Mouse (Mus musculus) heart, embryonic 10.5 days (tissue): ENCODE measurements around the gene Plk3. TPM values are rescaled to one million over a fixed set of nuclear protein-coding genes. Genes with fewer than 3 reads are reported as not detected.

Source experiments
- DNase-seq: peaks from one replicate; pipeline ENCODE4 v3.0.0-alpha.2; 2017; ENCODE audit warnings: low spot score
- H3K27ac ChIP-seq: fragments of 300-500 bp; sonication (generic); 2 replicates; pipeline ENCODE4 v1.5.1; 2016; ENCODE audit warnings: mild to moderate bottlenecking
- H3K27me3 ChIP-seq: fragments of 300-500 bp; sonication (generic); 2 replicates; pipeline ENCODE4 v1.6.1; 2016; ENCODE audit warnings: mild to moderate bottlenecking; ENCODE audit not compliant: poor library complexity, insufficient read depth, severe bottlenecking
- H3K36me3 ChIP-seq: fragments of 300-500 bp; sonication (generic); 2 replicates; pipeline ENCODE4 v1.6.1; 2016; ENCODE audit warnings: mild to moderate bottlenecking, moderate library complexity
- H3K4me1 ChIP-seq: fragments of 300-500 bp; sonication (generic); 2 replicates; pipeline ENCODE4 v1.6.1; 2016; ENCODE audit warnings: mild to moderate bottlenecking
- H3K4me3 ChIP-seq: fragments of 300-500 bp; sonication (generic); 2 replicates; pipeline ENCODE4 v1.5.1; 2016; ENCODE audit warnings: mild to moderate bottlenecking, moderate library complexity
- H3K9me3 ChIP-seq: fragments of 300-500 bp; sonication (generic); 2 replicates; pipeline ENCODE4 v1.6.1; 2016; ENCODE audit warnings: mild to moderate bottlenecking, moderate library complexity
- WGBS: fragments of 180-500 bp; shearing (Covaris S2); methylation state at CpG from one replicate; pipeline ENCODE4 v1.1.7; 2016; 5-methylcytosine and 5-hydroxymethylcytosine counted together
- polyA plus RNA-seq: library from polyadenylated mRNA; unstranded; fragments of >200 nt; fragmentation: Nextera tagmentation; extraction: Ambion mirVana; gene quantifications from 2 replicates; pipeline ENCODE4 v1.2.1, GENCODE M21; 2016

Gene Plk3
- polyA plus RNA-seq, 1 experiment from 2014 or later: 2.4 TPM

- Histone ChIP-seq H3K27me3 (no peaks in the 10 kb centered on the region), H3K27ac (no peak overlapping the region), H3K36me3 (no peaks in the 10 kb centered on the region), H3K4me3 (no peak overlapping the region), H3K4me1 (peaks cover 26% of the 10 kb centered on the region), H3K9me3 (no peaks in the 10 kb centered on the region)
- DNase-seq: no peak
- WGBS: 84% methylated on average over 4 of the region's 4 CpGs
These were observed 11.6 kb downstream of the Plk3 start for GRCm38 (mm10) chr4:117122209-117122608.

- peak; percentile 98 for DNase-seq
- Histone ChIP-seq H3K27me3 (no peaks in the 10 kb centered on the region), H3K36me3 (peaks cover under 1% of the 10 kb centered on the region; the same call in 1 of the 2 replicates), H3K27ac (peak overlapping the region; percentile 87), H3K4me3 (peak overlapping the region; percentile 71), H3K9me3 (no peaks in the 10 kb centered on the region), H3K4me1 (peaks cover 23% of the 10 kb centered on the region)
- WGBS: under 1% methylated on average over 69 of the region's 69 CpGs
These were observed 13.0 kb downstream of the Plk3 start for GRCm38 (mm10) chr4:117120445-117121414.

GRCm38 (mm10) chr4:117120052-117120444, 13.7 kb downstream of the Plk3 start:
- DNase-seq: no peak
- 8% methylated on average over 10 of the region's 10 CpGs for WGBS

GRCm38 (mm10) chr4:117119636-117120035, 14.1 kb downstream of the Plk3 start:
- peaks cover 11% of the 10 kb centered on the region; the same call in 1 of the 2 replicates for H3K36me3 ChIP-seq
- no peaks in the 10 kb centered on the region for H3K27me3 ChIP-seq
- WGBS: 76% methylated on average over 5 of the region's 5 CpGs
- peaks cover 12% of the 10 kb centered on the region for H3K4me1 ChIP-seq
- peak overlapping the region; percentile 71 for H3K4me3 ChIP-seq
- H3K27ac ChIP-seq: peak overlapping the region; percentile 87
- no peak for DNase-seq
- no peaks in the 10 kb centered on the region for H3K9me3 ChIP-seq

More at GRCm38 (mm10) chr4:117120052-117120444, 13.7 kb downstream of the Plk3 start:
- no peaks in the 10 kb centered on the region for H3K27me3 ChIP-seq
- peak overlapping the region; percentile 71 for H3K4me3 ChIP-seq
- H3K36me3 ChIP-seq: peaks cover 7% of the 10 kb centered on the region; the same call in 1 of the 2 replicates
- H3K9me3 ChIP-seq: no peaks in the 10 kb centered on the region
- peaks cover 16% of the 10 kb centered on the region for H3K4me1 ChIP-seq
- H3K27ac ChIP-seq: peak overlapping the region; percentile 87

GRCm38 (mm10) chr4:117117931-117118330, 15.8 kb downstream of the Plk3 start:
- H3K27me3 ChIP-seq: no peaks in the 10 kb centered on the region
- no peak overlapping the region for H3K27ac ChIP-seq
- H3K9me3 ChIP-seq: no peaks in the 10 kb centered on the region
- 85% methylated on average over 7 of the region's 7 CpGs for WGBS
- H3K4me1 ChIP-seq: peaks cover 6% of the 10 kb centered on the region; the same call in 1 of the 2 replicates
- no peak for DNase-seq
- H3K36me3 ChIP-seq: peaks cover 22% of the 10 kb centered on the region
- no peak overlapping the region for H3K4me3 ChIP-seq

- Histone ChIP-seq H3K27me3 (no peaks in the 10 kb centered on the region), H3K4me1 (no peaks in the 10 kb centered on the region), H3K4me3 (no peak overlapping the region), H3K27ac (no peak overlapping the region), H3K36me3 (peaks cover 35% of the 10 kb centered on the region), H3K9me3 (no peaks in the 10 kb centered on the region)
- no peak for DNase-seq
- 84% methylated on average over 5 of the region's 5 CpGs for WGBS
These were observed 18.2 kb downstream of the Plk3 start for GRCm38 (mm10) chr4:117115592-117115991.

GRCm38 (mm10) chr4:117113237-117113636, 20.5 kb downstream of the Plk3 start:
- Histone ChIP-seq H3K36me3 (peaks cover 55% of the 10 kb centered on the region), H3K4me3 (no peak overlapping the region), H3K4me1 (no peaks in the 10 kb centered on the region), H3K27me3 (no peaks in the 10 kb centered on the region), H3K27ac (no peak overlapping the region), H3K9me3 (no peaks in the 10 kb centered on the region)
- 92% methylated on average over 1 of the region's 1 CpGs for WGBS
- no peak for DNase-seq

GRCm38 (mm10) chr4:117110985-117111384, 22.8 kb downstream of the Plk3 start:
- Histone ChIP-seq H3K4me1 (no peaks in the 10 kb centered on the region; the same call in 1 of the 2 replicates), H3K9me3 (no peaks in the 10 kb centered on the region), H3K27ac (no peak overlapping the region), H3K4me3 (no peak overlapping the region), H3K36me3 (peaks cover 62% of the 10 kb centered on the region), H3K27me3 (no peaks in the 10 kb centered on the region)
- whole genome bisulfite sequencing: 87% methylated on average over 11 of the region's 11 CpGs
- DNase-seq: no peak

GRCm38 (mm10) chr4:117110249-117110648, 23.5 kb downstream of the Plk3 start:
- Histone ChIP-seq H3K4me3 (no peak overlapping the region), H3K4me1 (peaks cover 6% of the 10 kb centered on the region; the same call in 1 of the 2 replicates), H3K27me3 (no peaks in the 10 kb centered on the region), H3K36me3 (peaks cover 57% of the 10 kb centered on the region), H3K9me3 (no peaks in the 10 kb centered on the region), H3K27ac (no peak overlapping the region)
- no peak for DNase-seq
- WGBS: 84% methylated on average over 13 of the region's 13 CpGs

- 90% methylated on average over 25 of the region's 25 CpGs for WGBS
- peaks cover 51% of the 10 kb centered on the region for H3K36me3 ChIP-seq
- no peak for DNase-seq
These were observed 24.4 kb downstream of the Plk3 start for GRCm38 (mm10) chr4:117109330-117109729.

GRCm38 (mm10) chr4:117108524-117108849, 25.3 kb downstream of the Plk3 start:
- DNase-seq: no peak
- Histone ChIP-seq H3K4me1 (peaks cover 16% of the 10 kb centered on the region; the same call in 1 of the 2 replicates), H3K4me3 (no peak overlapping the region), H3K27ac (no peak overlapping the region), H3K27me3 (no peaks in the 10 kb centered on the region), H3K36me3 (peaks cover 46% of the 10 kb centered on the region), H3K9me3 (no peaks in the 10 kb centered on the region)
- WGBS: 91% methylated on average over 6 of the region's 6 CpGs

More at GRCm38 (mm10) chr4:117109330-117109729, 24.4 kb downstream of the Plk3 start:
- Histone ChIP-seq H3K4me1 (peaks cover 9% of the 10 kb centered on the region; the same call in 1 of the 2 replicates), H3K27ac (no peak overlapping the region), H3K27me3 (no peaks in the 10 kb centered on the region), H3K9me3 (no peaks in the 10 kb centered on the region), H3K4me3 (no peak overlapping the region)

- H3K27ac ChIP-seq: no peak overlapping the region
- peaks cover 16% of the 10 kb centered on the region; the same call in 1 of the 2 replicates for H3K4me1 ChIP-seq
- no peak for DNase-seq
- WGBS: 88% methylated on average over 18 of the region's 18 CpGs
- no peaks in the 10 kb centered on the region for H3K27me3 ChIP-seq
- peaks cover 47% of the 10 kb centered on the region for H3K36me3 ChIP-seq
- no peak overlapping the region for H3K4me3 ChIP-seq
- H3K9me3 ChIP-seq: no peaks in the 10 kb centered on the region
These were observed 25.8 kb downstream of the Plk3 start for GRCm38 (mm10) chr4:117107813-117108523.

GRCm38 (mm10) chr4:117105127-117105526, 28.6 kb downstream of the Plk3 start:
- DNase-seq: no peak
- no peaks in the 10 kb centered on the region for H3K9me3 ChIP-seq
- no peaks in the 10 kb centered on the region for H3K27me3 ChIP-seq
- no peak overlapping the region for H3K27ac ChIP-seq
- WGBS: 68% methylated on average over 10 of the region's 10 CpGs
- H3K36me3 ChIP-seq: peaks cover 30% of the 10 kb centered on the region
- H3K4me1 ChIP-seq: peaks cover 16% of the 10 kb centered on the region; the same call in 1 of the 2 replicates
- H3K4me3 ChIP-seq: no peak overlapping the region
